Mouse (Mus musculus): ENCODE data around the gene Defb19. TPM values are rescaled to one million over a fixed set of nuclear protein-coding genes. Genes with fewer than 3 reads are reported as not detected.

Gene Defb19
- total and polyA plus RNA-seq, 3 experiments: 0.43 TPM; not detected in 2

DNA sequence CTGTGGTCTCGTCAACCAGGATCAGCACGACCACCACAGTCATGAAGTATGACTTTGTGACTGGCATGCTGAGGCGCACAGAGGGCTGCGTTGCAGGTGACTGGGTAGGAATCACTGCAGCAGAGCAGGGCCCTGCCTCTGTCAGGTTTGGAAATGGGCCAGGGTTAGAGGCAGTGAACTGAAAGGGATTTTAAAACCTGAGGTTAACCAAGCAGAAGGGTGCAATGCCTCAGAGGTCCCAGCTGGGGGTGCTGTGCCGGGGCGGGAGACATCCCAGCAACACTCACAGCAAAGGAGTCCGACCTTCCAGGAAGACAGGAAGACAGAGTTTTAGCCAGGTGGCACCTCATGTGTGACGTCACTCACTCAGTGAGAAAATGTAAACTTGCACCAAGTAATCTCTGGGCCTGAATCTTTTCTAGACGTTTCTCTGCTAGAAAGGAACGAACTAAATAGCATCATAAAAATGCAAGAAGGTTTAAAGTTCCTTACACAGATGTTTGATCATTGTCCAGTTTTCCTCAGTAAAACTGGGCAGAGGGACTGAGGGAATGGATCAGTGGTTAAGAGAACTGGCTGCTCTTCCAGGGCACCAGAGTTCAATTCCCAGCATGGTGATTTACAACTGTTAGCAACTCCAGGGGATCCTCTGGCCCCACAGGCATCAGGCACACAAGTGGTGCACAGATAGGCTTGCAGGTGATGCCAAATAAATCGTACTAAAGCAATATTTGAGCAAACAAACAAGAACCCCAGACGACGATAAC, 40.0 kb downstream of the Defb19 start, which contains the start of gene Defb29:
TSS of gene Defb29 (minus strand) at position 155 of the 767 bp plus-strand sequence.
- WGBS: 58% methylated on average over 13 of the region's 13 CpGs

More for the DNA sequence above, 40.0 kb downstream of the Defb19 start, which contains the start of gene Defb29:
- H3K79me2 ChIP-seq (replicated peaks; ENCODE audit: control insufficient read depth, insufficient read depth, low read length): no peaks in the 10 kb centered on the region
- H3K27me3 ChIP-seq (ENCODE audit: control insufficient read depth, insufficient read depth, low read length): no peaks in the 10 kb centered on the region
- H3K9ac ChIP-seq (ENCODE audit: low read depth, low read length): no peak within 1 kb of the TSS
- no peak within 1 kb of the TSS for H3K4me3 ChIP-seq
- intact Hi-C loops (cut with DNase I): loop anchor here (5.0 kb wide), 1 partner anchor 88 kb away; no protein-coding TSS in a partner anchor
- no peak for DNase-seq
- H3K4me1 ChIP-seq (ENCODE audit: control insufficient read depth, insufficient read depth, low read length): no peaks in the 10 kb centered on the region
- TF ChIP-seq POLR2A (IDR thresholded peaks at IDR 0.05; ENCODE audit: insufficient read depth, low read depth, low read length): no peak
- TF ChIP-seq CTCF (IDR thresholded peaks at IDR 0.05): no peak
- no peak for TF ChIP-seq EP300 (IDR thresholded peaks at IDR 0.05; ENCODE audit: insufficient read depth, low read depth, low read length)
- no peak within 1 kb of the TSS for H3K27ac ChIP-seq
- H3K36me3 ChIP-seq (ENCODE audit: control insufficient read depth, insufficient read depth, low read length): no peaks in the 10 kb centered on the region

Other genes starting within 250 kb of the Defb19 start
- gene Rbck1, start 247.7 kb downstream of the Defb19 start, total RNA-seq (2021): 10 to 100 TPM; 44.3 to 45.2 TPM
- gene Rbck1, start 247.7 kb downstream of the Defb19 start, polyA plus RNA-seq (2012; rRNA removed): 107 and 128 TPM in 2 replicates
- 1 to 10 TPM; 2.4 to 3.6 TPM for gene Trib3, start 236.3 kb downstream of the Defb19 start, total RNA-seq (2021)
- gene Trib3, start 236.3 kb downstream of the Defb19 start, polyA plus RNA-seq (2012; rRNA removed): 2.3 and 3.3 TPM in 2 replicates
- not detected for gene Nrsn2, start 203.7 kb downstream of the Defb19 start, total RNA-seq (2021)
- gene Nrsn2, start 203.7 kb downstream of the Defb19 start, polyA plus RNA-seq (2012; rRNA removed): 0.31 TPM in 1 of 2 replicates, not detected in the other
- 1 to 10 TPM; 6.9 to 8.3 TPM for gene Sox12, start 182.2 kb downstream of the Defb19 start, total RNA-seq (2021)
- 7.6 and 8.8 TPM in 2 replicates for gene Sox12, start 182.2 kb downstream of the Defb19 start, polyA plus RNA-seq (2012; rRNA removed)
- 1 to 10 TPM; 6.7 to 9.1 TPM for gene Zcchc3, start 165.3 kb downstream of the Defb19 start, total RNA-seq (2021)
- 4.0 and 5.5 TPM in 2 replicates for gene Zcchc3, start 165.3 kb downstream of the Defb19 start, polyA plus RNA-seq (2012; rRNA removed)
- gene 6820408C15Rik, start 164.7 kb downstream of the Defb19 start, total RNA-seq (2021): 1 to 10 TPM; 1.5 to 2.4 TPM
- gene 6820408C15Rik, start 164.7 kb downstream of the Defb19 start, polyA plus RNA-seq (2012; rRNA removed): 2.5 and 4.0 TPM in 2 replicates
- not detected for gene Defb23, start 115.7 kb downstream of the Defb19 start, total RNA-seq (2021)
- not detected in 2 replicates for gene Defb23, start 115.7 kb downstream of the Defb19 start, polyA plus RNA-seq (2012; rRNA removed)
- not detected for gene Defb20, start 103.2 kb downstream of the Defb19 start, total RNA-seq (2021)
- not detected in 2 replicates for gene Defb20, start 103.2 kb downstream of the Defb19 start, polyA plus RNA-seq (2012; rRNA removed)
- gene Defb22, start 90.2 kb downstream of the Defb19 start, total RNA-seq (2021): not detected
- not detected in 2 replicates for gene Defb22, start 90.2 kb downstream of the Defb19 start, polyA plus RNA-seq (2012; rRNA removed)
- not detected for gene Defb26, start 68.6 kb downstream of the Defb19 start, total RNA-seq (2021)
- gene Defb26, start 68.6 kb downstream of the Defb19 start, polyA plus RNA-seq (2012; rRNA removed): not detected in 2 replicates
- gene Defb28, start 62.1 kb downstream of the Defb19 start, total RNA-seq (2021): not detected
- not detected in 2 replicates for gene Defb28, start 62.1 kb downstream of the Defb19 start, polyA plus RNA-seq (2012; rRNA removed)
- not detected for gene Defb29, start 40.2 kb downstream of the Defb19 start, total RNA-seq (2021)
- not detected in 2 replicates for gene Defb29, start 40.2 kb downstream of the Defb19 start, polyA plus RNA-seq (2012; rRNA removed)
- gene Gm17416, start 11.0 kb downstream of the Defb19 start, total RNA-seq (2021): not detected
- not detected in 2 replicates for gene Gm17416, start 11.0 kb downstream of the Defb19 start, polyA plus RNA-seq (2012; rRNA removed)
- not detected for gene Defb21, start 7.6 kb downstream of the Defb19 start, total RNA-seq (2021)
- gene Defb21, start 7.6 kb downstream of the Defb19 start, polyA plus RNA-seq (2012; rRNA removed): not detected in 2 replicates
- gene Defb45, start 19.1 kb upstream of the Defb19 start, total RNA-seq (2021): not detected
- gene Defb45, start 19.1 kb upstream of the Defb19 start, polyA plus RNA-seq (2012; rRNA removed): not detected in 2 replicates
- not detected for gene Defb36, start 24.0 kb upstream of the Defb19 start, total RNA-seq (2021)
- gene Defb36, start 24.0 kb upstream of the Defb19 start, polyA plus RNA-seq (2012; rRNA removed): not detected in 2 replicates
- not detected for gene Defb25, start 42.7 kb upstream of the Defb19 start, total RNA-seq (2021)
- gene Defb25, start 42.7 kb upstream of the Defb19 start, polyA plus RNA-seq (2012; rRNA removed): not detected in 2 replicates
- gene Rem1, start 46.6 kb upstream of the Defb19 start, total RNA-seq (2021): 1 to 10 TPM; 5.8 to 7.1 TPM
- 5.6 and 7.1 TPM in 2 replicates for gene Rem1, start 46.6 kb upstream of the Defb19 start, polyA plus RNA-seq (2012; rRNA removed)
- gene H13, start 89.1 kb upstream of the Defb19 start, total RNA-seq (2021): 10 to 100 TPM; 33.9 to 37.6 TPM
- gene H13, start 89.1 kb upstream of the Defb19 start, polyA plus RNA-seq (2012; rRNA removed): 42.9 and 43.5 TPM in 2 replicates
- gene Mcts2, start 106.7 kb upstream of the Defb19 start, total RNA-seq (2021): 10 to 100 TPM; 14.8 to 18.2 TPM
- gene Mcts2, start 106.7 kb upstream of the Defb19 start, polyA plus RNA-seq (2012; rRNA removed): 8.6 and 12.1 TPM in 2 replicates
- 10 to 100 TPM; 56.5 to 59.8 TPM for gene Id1, start 155.9 kb upstream of the Defb19 start, total RNA-seq (2021)
- gene Id1, start 155.9 kb upstream of the Defb19 start, polyA plus RNA-seq (2012; rRNA removed): 74.7 and 113 TPM in 2 replicates
- 10 to 100 TPM; 12.1 to 18.0 TPM for gene Cox4i2, start 173.9 kb upstream of the Defb19 start, total RNA-seq (2021)
- gene Cox4i2, start 173.9 kb upstream of the Defb19 start, polyA plus RNA-seq (2012; rRNA removed): 12.0 and 13.2 TPM in 2 replicates

All from heart, adult 2 months (tissue).